Mouse (Mus musculus): ENCODE measurements at regions not wholly inside any gene's neighbourhood (a gene's known extent, or its start where the extent isn't known, plus 50 kb on each side); places are given as distances from the start of the nearest gene placed in this dataset.

- Histone ChIP-seq H3K27ac (replicated peaks; ENCODE audit: low read depth, low read length) (no peak overlapping the region), H3K27me3 (ENCODE audit: control insufficient read depth, insufficient read depth, low read length) (no peaks in the 10 kb centered on the region), H3K4me3 (replicated peaks; ENCODE audit: low read depth, low read length) (no peak overlapping the region), H3K4me1 (ENCODE audit: control insufficient read depth, insufficient read depth, low read length) (peaks cover 22% of the 10 kb centered on the region), H3K9ac (replicated peaks; ENCODE audit: low read length) (no peak overlapping the region), H3K4me2 (ENCODE audit: low read length) (no peak overlapping the region), H3K36me3 (ENCODE audit: control insufficient read depth, insufficient read depth, low read length) (no peaks in the 10 kb centered on the region), H3K9me3 (ENCODE audit: control insufficient read depth, low read length) (no peaks in the 10 kb centered on the region)
- 96% methylated on average over 6 of the region's 6 CpGs for WGBS
- no peak for DNase-seq
- ATAC-seq (ENCODE audit: low FRiP score, low TSS enrichment), result no peak
These were observed 64.8 kb upstream of the Aldh1b1 start for GRCm38 (mm10) chr4:45734011-45734410.

- DNase-seq, result peak; percentile 77
- Histone ChIP-seq H3K27me3 (ENCODE audit: control insufficient read depth, insufficient read depth, low read length) (no peaks in the 10 kb centered on the region), H3K4me3 (replicated peaks; ENCODE audit: low read depth, low read length) (no peak overlapping the region), H3K9ac (replicated peaks; ENCODE audit: low read length) (no peak overlapping the region), H3K27ac (replicated peaks; ENCODE audit: low read depth, low read length) (peak overlapping the region; percentile 14), H3K36me3 (ENCODE audit: control insufficient read depth, insufficient read depth, low read length) (no peaks in the 10 kb centered on the region), H3K4me2 (ENCODE audit: low read length) (no peak overlapping the region), H3K9me3 (ENCODE audit: control insufficient read depth, low read length) (no peaks in the 10 kb centered on the region), H3K4me1 (ENCODE audit: control insufficient read depth, insufficient read depth, low read length) (peaks cover 9% of the 10 kb centered on the region)
- WGBS, result 35% methylated on average over 14 of the region's 14 CpGs
- peak; percentile 31; the same call in 1 of the 2 replicates for ATAC-seq (ENCODE audit: low FRiP score, low TSS enrichment)
These were observed 67.7 kb upstream of the Aldh1b1 start for GRCm38 (mm10) chr4:45730862-45731831.

GRCm38 (mm10) chr4:45729801-45730200, 69.0 kb upstream of the Aldh1b1 start:
- WGBS, result 80% methylated on average over 4 of the region's 4 CpGs
- Histone ChIP-seq H3K4me1 (ENCODE audit: control insufficient read depth, insufficient read depth, low read length) (peaks cover 4% of the 10 kb centered on the region), H3K27ac (replicated peaks; ENCODE audit: low read depth, low read length) (no peak overlapping the region)

GRCm38 (mm10) chr4:45728825-45729224, 70.0 kb upstream of the Aldh1b1 start:
- no peak for ATAC-seq (ENCODE audit: low FRiP score, low TSS enrichment)
- no peaks in the 10 kb centered on the region; the same call in 1 of the 2 replicates for H3K27me3 ChIP-seq (ENCODE audit: control insufficient read depth, insufficient read depth, low read length)
- DNase-seq, result peak; percentile 41

More at GRCm38 (mm10) chr4:45729801-45730200, 69.0 kb upstream of the Aldh1b1 start:
- no peak overlapping the region for H3K4me2 ChIP-seq (ENCODE audit: low read length)
- H3K9me3 ChIP-seq (ENCODE audit: control insufficient read depth, low read length), result no peaks in the 10 kb centered on the region
- H3K4me3 ChIP-seq (replicated peaks; ENCODE audit: low read depth, low read length), result no peak overlapping the region
- H3K9ac ChIP-seq (replicated peaks; ENCODE audit: low read length), result no peak overlapping the region; the same call in 1 of the 2 replicates
- DNase-seq (no peak), ATAC-seq (ENCODE audit: low FRiP score, low TSS enrichment) (no peak)
- no peaks in the 10 kb centered on the region for H3K36me3 ChIP-seq (ENCODE audit: control insufficient read depth, insufficient read depth, low read length)
- no peaks in the 10 kb centered on the region for H3K27me3 ChIP-seq (ENCODE audit: control insufficient read depth, insufficient read depth, low read length)

GRCm38 (mm10) chr4:45727915-45728314, 70.9 kb upstream of the Aldh1b1 start:
- ATAC-seq (ENCODE audit: low FRiP score, low TSS enrichment) (no peak), DNase-seq (no peak)
- no peaks in the 10 kb centered on the region for H3K36me3 ChIP-seq (ENCODE audit: control insufficient read depth, insufficient read depth, low read length)
- no peaks in the 10 kb centered on the region; the same call in 1 of the 2 replicates for H3K27me3 ChIP-seq (ENCODE audit: control insufficient read depth, insufficient read depth, low read length)
- 70% methylated on average over 5 of the region's 5 CpGs for WGBS
- no peak overlapping the region for H3K9ac ChIP-seq (replicated peaks; ENCODE audit: low read length)
- peak overlapping the region; percentile 10 for H3K27ac ChIP-seq (replicated peaks; ENCODE audit: low read depth, low read length)
- H3K9me3 ChIP-seq (ENCODE audit: control insufficient read depth, low read length), result no peaks in the 10 kb centered on the region
- H3K4me2 ChIP-seq (ENCODE audit: low read length), result no peak overlapping the region
- peaks cover 4% of the 10 kb centered on the region for H3K4me1 ChIP-seq (ENCODE audit: control insufficient read depth, insufficient read depth, low read length)
- H3K4me3 ChIP-seq (replicated peaks; ENCODE audit: low read depth, low read length), result no peak overlapping the region

More at GRCm38 (mm10) chr4:45728825-45729224, 70.0 kb upstream of the Aldh1b1 start:
- Histone ChIP-seq H3K36me3 (ENCODE audit: control insufficient read depth, insufficient read depth, low read length) (no peaks in the 10 kb centered on the region), H3K9ac (replicated peaks; ENCODE audit: low read length) (no peak overlapping the region), H3K4me2 (ENCODE audit: low read length) (no peak overlapping the region), H3K4me3 (replicated peaks; ENCODE audit: low read depth, low read length) (no peak overlapping the region), H3K27ac (replicated peaks; ENCODE audit: low read depth, low read length) (no peak overlapping the region), H3K9me3 (ENCODE audit: control insufficient read depth, low read length) (no peaks in the 10 kb centered on the region), H3K4me1 (ENCODE audit: control insufficient read depth, insufficient read depth, low read length) (peaks cover 4% of the 10 kb centered on the region)
- WGBS, result 25% methylated on average over 4 of the region's 4 CpGs

- Histone ChIP-seq H3K4me1 (ENCODE audit: control insufficient read depth, insufficient read depth, low read length) (peaks cover 4% of the 10 kb centered on the region), H3K9ac (replicated peaks; ENCODE audit: low read length) (no peak overlapping the region), H3K27ac (replicated peaks; ENCODE audit: low read depth, low read length) (peak overlapping the region; percentile 10), H3K36me3 (ENCODE audit: control insufficient read depth, insufficient read depth, low read length) (no peaks in the 10 kb centered on the region), H3K9me3 (ENCODE audit: control insufficient read depth, low read length) (no peaks in the 10 kb centered on the region), H3K27me3 (ENCODE audit: control insufficient read depth, insufficient read depth, low read length) (no peaks in the 10 kb centered on the region; the same call in 1 of the 2 replicates), H3K4me3 (replicated peaks; ENCODE audit: low read depth, low read length) (no peak overlapping the region), H3K4me2 (ENCODE audit: low read length) (no peak overlapping the region)
- ATAC-seq (ENCODE audit: low FRiP score, low TSS enrichment), result no peak
- WGBS, result 19% methylated on average over 9 of the region's 9 CpGs
- DNase-seq, result peak; percentile 61
These were observed 71.3 kb upstream of the Aldh1b1 start for GRCm38 (mm10) chr4:45727474-45727873.

GRCm38 (mm10) chr4:45726783-45727182, 72.0 kb upstream of the Aldh1b1 start:
- DNase-seq, result no peak
- no peak for ATAC-seq (ENCODE audit: low FRiP score, low TSS enrichment)
- Histone ChIP-seq H3K9ac (replicated peaks; ENCODE audit: low read length) (no peak overlapping the region), H3K36me3 (ENCODE audit: control insufficient read depth, insufficient read depth, low read length) (no peaks in the 10 kb centered on the region), H3K27ac (replicated peaks; ENCODE audit: low read depth, low read length) (0 out of 2 replicates have a peak overlapping the region, but pooled peaks have one; percentile 10), H3K27me3 (ENCODE audit: control insufficient read depth, insufficient read depth, low read length) (no peaks in the 10 kb centered on the region; the same call in 1 of the 2 replicates), H3K4me2 (ENCODE audit: low read length) (no peak overlapping the region), H3K4me1 (ENCODE audit: control insufficient read depth, insufficient read depth, low read length) (peaks cover 4% of the 10 kb centered on the region), H3K9me3 (ENCODE audit: control insufficient read depth, low read length) (no peaks in the 10 kb centered on the region), H3K4me3 (replicated peaks; ENCODE audit: low read depth, low read length) (no peak overlapping the region)
- WGBS, result 93% methylated on average over 5 of the region's 5 CpGs

- ATAC-seq (ENCODE audit: low FRiP score, low TSS enrichment), result no peak
These were observed 73.5 kb upstream of the Aldh1b1 start for GRCm38 (mm10) chr4:45725055-45725910.

More at GRCm38 (mm10) chr4:45725055-45725910, 73.5 kb upstream of the Aldh1b1 start:
- no peaks in the 10 kb centered on the region; the same call in 1 of the 2 replicates for H3K27me3 ChIP-seq (ENCODE audit: control insufficient read depth, insufficient read depth, low read length)
- WGBS, result 89% methylated on average over 16 of the region's 16 CpGs
- no peak overlapping the region for H3K9ac ChIP-seq (replicated peaks; ENCODE audit: low read length)
- no peaks in the 10 kb centered on the region for H3K36me3 ChIP-seq (ENCODE audit: control insufficient read depth, insufficient read depth, low read length)
- H3K27ac ChIP-seq (replicated peaks; ENCODE audit: low read depth, low read length), result no peak overlapping the region
- no peaks in the 10 kb centered on the region for H3K9me3 ChIP-seq (ENCODE audit: control insufficient read depth, low read length)
- DNase-seq, result no peak
- H3K4me1 ChIP-seq (ENCODE audit: control insufficient read depth, insufficient read depth, low read length), result peaks cover 4% of the 10 kb centered on the region
- no peak overlapping the region for H3K4me2 ChIP-seq (ENCODE audit: low read length)
- no peak overlapping the region for H3K4me3 ChIP-seq (replicated peaks; ENCODE audit: low read depth, low read length)
